Mouse (Mus musculus): ENCODE data around the gene Clec5a.

- TF ChIP-seq CTCF (IDR thresholded peaks at IDR 0.05; ENCODE audit: low read depth) (no peak), EP300 (IDR thresholded peaks at IDR 0.05; ENCODE audit: low read depth) (no peak)
Observed at GRCm38 (mm10) chr6:40594804-40595550, 9.4 kb upstream of the Clec5a start.

Measured in liver, embryonic 14.5 days (tissue).